Mouse (Mus musculus) left cerebral cortex, postnatal 25 days (tissue): ENCODE measurements around the gene Btnl10. TPM values are rescaled to one million over a fixed set of nuclear protein-coding genes. Genes with fewer than 3 reads are reported as not detected.

Experiments used
- microRNA-seq, 2 experiments: library from miRNA; unstranded; fragments of <30 nt; microRNA quantifications; one replicate each; pipeline ENCODE4 v1.2.0; 2022
- total RNA-seq, 2 experiments: library from RNA; stranded (reverse); gene quantifications; 2 replicates each; pipeline ENCODE4 v1.2.3; 2021

The Btnl10 gene
- total RNA-seq, 2 experiments from 2014 or later, result not detected

Small RNAs within 50 kb of the gene (microRNA-seq; reads per million reads assigned to microRNA genes)
- 0.25 to 1.0 reads per million in 2 experiments for gene Gm44313

Other genes with a start within 250 kb of the Btnl10 start
- not detected for gene Olfr320, start 236.8 kb upstream of the Btnl10 start, total RNA-seq
- gene Olfr319, start 218.7 kb upstream of the Btnl10 start, total RNA-seq, result not detected
- not detected for gene Olfr318, start 193.9 kb upstream of the Btnl10 start, total RNA-seq
- gene Olfr317, start 178.7 kb upstream of the Btnl10 start, total RNA-seq, result not detected
- gene Olfr316, start 165.2 kb upstream of the Btnl10 start, total RNA-seq, result 1 to 10 TPM in 1 of 2 experiments, under 1 TPM in 1; 0.44 to 1.1 TPM
- gene Olfr315, start 144.7 kb upstream of the Btnl10 start, total RNA-seq, result not detected
- not detected for gene Olfr314, start 135.0 kb upstream of the Btnl10 start, total RNA-seq
- gene Fam183b, start 115.9 kb upstream of the Btnl10 start, total RNA-seq, result 1 to 10 TPM; 1.2 to 3.0 TPM
- gene Olfr313, start 102.9 kb upstream of the Btnl10 start, total RNA-seq, result not detected
- gene Olfr312, start 88.7 kb upstream of the Btnl10 start, total RNA-seq, result not detected
- under 1 TPM in 1 of 2 experiments, not detected in 1; 0.21 TPM for gene Olfr311, start 78.7 kb upstream of the Btnl10 start, total RNA-seq
- gene Gm12258, start 70.8 kb upstream of the Btnl10 start, total RNA-seq, result 10 to 100 TPM; 18.4 to 21.5 TPM
- 10 to 100 TPM in 1 of 2 experiments, 1 to 10 TPM in 1; 9.3 to 10.2 TPM for gene 2810021J22Rik, start 50.7 kb upstream of the Btnl10 start, total RNA-seq
- 1 to 10 TPM; 8.2 to 9.4 TPM for gene Zfp39, start 13.7 kb upstream of the Btnl10 start, total RNA-seq
- 100 to 1,000 TPM; 480 to 498 TPM for gene Rnf187, start 21.0 kb downstream of the Btnl10 start, total RNA-seq
- 100 to 1,000 TPM in 1 of 2 experiments, 10 to 100 TPM in 1; 90.4 to 111 TPM for gene Hist3h2ba, start 31.0 kb downstream of the Btnl10 start, total RNA-seq
- 10 to 100 TPM; 62.2 to 64.8 TPM for gene Hist3h2a, start 36.8 kb downstream of the Btnl10 start, total RNA-seq
- gene Trim17, start 36.8 kb downstream of the Btnl10 start, total RNA-seq, result 1 to 10 TPM; 5.4 TPM
- 10 to 100 TPM; 21.5 to 23.7 TPM for gene Trim11, start 60.2 kb downstream of the Btnl10 start, total RNA-seq
- 1 to 10 TPM; 1.2 to 1.5 TPM for gene Obscn, start 218.5 kb downstream of the Btnl10 start, total RNA-seq
- gene Iba57, start 245.8 kb downstream of the Btnl10 start, total RNA-seq, result 1 to 10 TPM; 7.1 to 8.8 TPM